Mouse (Mus musculus): ENCODE data around the gene Myh7.

Myh7 gene

DNA sequence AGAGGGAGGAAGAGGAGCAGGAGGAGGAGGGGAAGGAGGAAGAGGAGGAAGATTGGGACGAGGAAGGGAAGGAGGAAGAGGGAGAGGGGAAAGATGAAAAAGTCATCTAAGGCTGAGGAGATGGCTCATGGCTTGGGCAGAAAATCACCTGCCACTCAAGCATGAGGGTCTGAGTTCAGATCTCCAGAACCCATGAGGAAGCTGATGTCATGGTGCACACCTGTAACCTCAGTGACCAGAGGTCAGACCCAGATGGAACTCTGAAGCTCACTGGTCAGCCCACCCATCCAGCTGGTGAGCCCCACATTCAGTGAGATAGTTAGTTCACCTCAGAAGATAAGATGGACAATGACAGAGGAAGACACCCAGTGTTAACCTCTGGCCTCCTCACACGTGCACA, 49.5 kb downstream of the Myh7 start:
- in situ Hi-C loops (cut with MboI) = no loop called here

- in situ Hi-C loops (cut with MboI) = no loop called here
Measured at GRCm38 (mm10) chr14:54943971-54944370, 50.5 kb downstream of the Myh7 start.

DNA sequence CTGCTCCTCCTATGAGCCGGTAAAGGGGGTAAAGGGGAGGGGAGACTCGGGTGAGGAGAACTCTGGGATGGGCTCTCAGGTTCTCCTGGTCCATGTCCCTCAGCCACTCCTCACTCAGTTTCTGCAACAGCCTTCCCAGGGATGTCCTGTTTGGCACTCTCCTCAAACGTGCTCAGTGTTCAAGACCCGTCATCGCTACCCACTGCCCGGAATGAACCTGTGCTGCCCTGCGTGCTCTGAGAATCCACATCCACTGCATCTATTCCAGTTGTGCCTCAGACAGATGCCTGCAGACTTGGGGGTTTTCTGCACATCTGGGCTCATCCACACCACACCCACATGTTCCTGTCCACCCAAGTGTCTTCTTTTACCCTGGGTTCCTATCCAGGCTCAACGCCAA, 51.9 kb downstream of the Myh7 start:
- in situ Hi-C loops (cut with MboI) = no loop called here

- in situ Hi-C loops (cut with MboI) = no loop called here
Measured at GRCm38 (mm10) chr14:54941024-54941978, 53.1 kb downstream of the Myh7 start.

DNA sequence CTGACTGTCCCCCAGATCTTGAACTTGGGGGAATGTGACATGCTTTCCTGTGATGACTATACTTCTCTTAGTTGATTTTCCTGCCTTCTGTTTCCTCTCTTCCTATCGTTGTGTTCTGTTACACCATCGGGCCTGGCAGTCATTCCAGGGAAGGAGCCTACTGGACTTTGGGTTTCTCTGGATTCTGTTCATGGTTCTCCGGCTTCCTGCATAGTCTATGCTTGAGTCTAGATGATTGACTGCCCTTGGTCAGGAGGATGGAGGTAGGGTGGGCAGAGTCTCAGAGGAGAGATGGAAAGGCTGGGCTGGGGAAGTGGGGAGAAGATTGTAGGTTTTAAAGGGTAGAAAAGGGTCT, 54.3 kb downstream of the Myh7 start:
- in situ Hi-C loops (cut with MboI) = no loop called here

DNA sequence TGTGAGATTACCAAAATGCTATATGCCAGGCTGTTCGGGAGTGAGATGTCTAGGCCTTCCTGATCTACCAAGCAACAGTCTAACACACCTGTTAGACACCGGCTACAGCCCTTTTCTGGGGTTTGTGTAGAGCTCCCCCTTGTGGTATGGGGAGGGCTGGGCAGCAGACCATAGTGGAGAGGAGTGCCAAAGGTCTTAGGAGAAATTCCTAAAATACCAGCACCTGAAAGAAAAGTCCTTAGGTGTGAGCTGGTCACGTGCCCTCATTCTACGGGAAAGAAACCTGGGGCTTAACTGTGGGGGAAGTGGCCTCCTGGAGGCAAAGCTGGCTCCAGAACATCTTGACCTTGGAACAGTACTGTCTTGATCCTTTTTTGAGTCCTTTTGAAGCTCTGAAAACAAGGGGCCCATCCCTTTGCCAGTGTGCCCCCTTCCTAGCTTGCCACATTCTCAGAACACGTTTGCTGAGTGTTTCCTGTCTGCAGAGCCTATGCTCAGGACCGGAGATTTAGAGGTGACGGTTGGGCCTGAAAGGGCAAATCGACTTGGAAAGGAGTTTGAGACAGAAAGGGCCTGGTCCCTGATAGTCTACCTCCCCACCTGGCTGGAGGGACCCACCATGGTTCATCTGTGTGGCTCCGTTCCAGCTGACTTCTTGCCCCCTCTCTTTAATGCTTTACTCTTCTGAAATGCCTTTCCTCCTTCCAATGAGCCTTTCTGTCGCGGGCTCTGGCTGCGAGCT, 54.8 kb downstream of the Myh7 start:
- in situ Hi-C loops (cut with MboI) = no loop called here

- in situ Hi-C loops (cut with MboI) = no loop called here
Measured at GRCm38 (mm10) chr14:54938431-54939219, 55.8 kb downstream of the Myh7 start.

DNA sequence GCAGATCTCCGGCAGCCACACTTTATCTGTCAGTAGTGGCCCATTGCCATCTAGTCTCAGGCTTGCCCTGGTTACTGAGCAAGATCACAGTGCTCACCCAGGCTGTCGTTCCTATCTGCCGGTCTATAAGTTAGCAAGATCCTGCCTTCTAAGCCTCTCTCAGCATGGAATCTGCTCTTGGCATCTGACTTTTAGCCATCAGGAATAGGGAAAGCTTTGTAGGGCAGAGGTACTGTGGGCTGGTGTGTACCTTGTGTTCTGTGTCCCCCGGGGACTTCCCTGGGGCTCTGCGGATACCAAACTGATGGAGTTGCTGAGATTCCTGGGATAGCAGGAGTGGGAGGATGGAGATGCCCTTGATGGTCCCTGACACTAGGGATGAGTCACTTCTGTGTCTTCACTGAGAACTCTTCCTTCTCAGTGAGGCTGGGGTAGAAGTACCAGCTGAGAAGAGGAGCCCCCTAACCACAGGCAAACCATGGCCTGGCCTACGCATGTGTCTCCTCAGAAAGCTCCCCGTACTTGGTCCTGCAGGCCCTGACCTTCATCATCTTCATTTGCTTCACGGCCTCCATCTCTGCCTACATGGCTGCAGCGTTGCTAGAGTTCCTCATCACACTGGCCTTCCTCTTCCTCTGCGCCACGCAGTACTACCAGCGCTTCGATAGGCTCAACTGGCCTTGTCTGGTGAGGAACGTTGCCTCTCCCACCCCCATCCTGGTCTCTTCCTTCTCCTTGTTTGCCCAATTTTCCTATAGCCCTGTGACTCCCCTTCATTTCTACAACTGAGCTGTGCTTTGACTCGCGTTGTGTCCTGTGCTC, 56.9 kb downstream of the Myh7 start:
- in situ Hi-C loops (cut with MboI) = no loop called here

- in situ Hi-C loops (cut with MboI) = no loop called here
Measured at GRCm38 (mm10) chr14:54936831-54937160, 57.6 kb downstream of the Myh7 start.

DNA sequence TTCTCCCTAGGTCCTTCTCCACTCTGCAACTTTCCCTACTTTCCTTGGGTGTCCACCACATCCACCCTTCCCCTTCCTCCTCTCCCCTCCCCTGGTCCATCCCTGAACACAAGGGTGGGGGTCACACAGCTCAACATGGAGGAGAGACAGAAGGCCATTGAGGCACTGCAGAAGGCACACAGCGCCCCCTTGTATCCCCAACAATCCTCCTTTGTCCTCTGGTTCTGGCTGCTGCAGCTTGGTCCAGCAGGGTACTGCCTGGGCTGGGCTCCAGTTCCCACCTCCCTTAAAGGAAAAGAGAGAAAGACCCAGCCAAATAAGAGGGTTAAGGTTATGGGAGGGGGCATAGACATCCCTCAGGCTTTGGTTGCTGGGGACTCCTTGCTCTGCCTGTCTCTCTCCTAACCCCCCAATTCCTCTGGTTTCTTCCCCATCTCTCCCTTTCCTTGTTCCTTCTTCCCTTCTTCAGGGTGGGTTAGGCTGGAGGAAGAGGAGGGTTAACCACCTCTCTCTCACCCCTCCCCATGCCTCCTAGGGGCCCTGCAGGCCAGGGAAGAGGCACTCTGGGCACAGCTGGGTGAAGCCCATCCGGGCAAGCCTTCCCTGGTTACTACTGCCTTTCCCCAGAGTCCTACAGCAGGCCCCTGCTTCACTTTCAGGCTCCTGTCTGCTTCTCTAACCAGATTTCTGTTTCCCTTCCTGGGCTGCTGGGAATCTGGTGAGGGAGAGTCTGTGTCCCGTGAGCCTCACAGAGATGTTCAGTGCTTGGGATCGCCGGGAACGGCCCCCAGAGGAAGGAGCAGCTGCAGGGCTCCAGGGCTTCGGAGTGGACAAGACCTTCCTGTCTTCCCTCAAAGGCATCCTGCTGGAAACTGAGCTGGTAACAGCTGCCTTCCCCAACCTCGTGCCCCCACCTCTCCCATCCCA, 58.3 kb downstream of the Myh7 start, which contains the start of gene Cmtm5:
Gene Cmtm5 (plus strand): TSS at position 358 of the 927 bp plus-strand sequence.
- in situ Hi-C loops (cut with MboI) = no loop called here

GRCm38 (mm10) chr14:54932645-54933150, 61.7 kb downstream of the Myh7 start, which contains the start of gene Il25:
Gene Il25 (plus strand): TSS chr14:54932695.
- in situ Hi-C loops (cut with MboI) = no loop called here

DNA sequence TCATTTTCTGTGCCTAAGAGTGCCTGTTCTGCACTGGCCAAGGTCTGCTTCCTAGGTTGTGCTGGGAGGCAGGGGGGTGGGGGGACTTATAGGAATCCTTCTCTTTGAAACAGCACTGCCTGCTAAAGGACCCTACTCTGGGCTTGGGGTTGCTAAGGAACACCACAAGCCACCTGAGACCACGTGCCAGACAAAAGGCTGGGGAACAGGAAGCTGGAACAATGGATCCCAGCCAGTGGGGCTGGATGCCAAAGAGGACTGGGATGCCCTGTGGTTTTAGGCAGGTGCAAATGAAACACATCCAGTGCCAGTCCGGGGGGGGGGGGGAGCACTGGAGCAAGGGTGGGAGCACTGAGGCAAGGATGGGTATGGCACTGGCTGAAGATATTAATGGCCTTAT, 64.0 kb downstream of the Myh7 start:
- in situ Hi-C loops (cut with MboI) = no loop called here

DNA sequence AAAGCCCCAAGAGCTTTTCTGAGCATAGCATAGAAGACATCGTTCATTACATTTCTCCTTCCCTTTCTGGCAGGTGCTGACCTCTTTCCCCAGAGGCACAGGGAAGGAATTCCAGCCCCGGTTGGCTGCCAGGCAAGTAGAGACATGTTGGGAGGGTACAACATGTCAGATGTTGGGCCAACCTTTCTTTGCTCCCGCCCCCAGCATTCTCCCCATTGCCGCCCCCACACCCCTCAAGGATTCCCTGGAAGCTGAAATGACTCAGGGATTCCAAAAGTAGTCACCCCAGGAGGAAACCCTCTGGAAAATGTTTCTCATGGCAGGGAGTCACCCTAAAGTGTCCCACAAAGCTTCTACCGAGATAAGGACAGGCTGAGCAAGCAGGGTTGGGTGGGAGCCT, 64.6 kb downstream of the Myh7 start:
- in situ Hi-C loops (cut with MboI) = no loop called here

- in situ Hi-C loops (cut with MboI) = no loop called here
Measured at GRCm38 (mm10) chr14:54927296-54927695, 67.1 kb downstream of the Myh7 start.

DNA sequence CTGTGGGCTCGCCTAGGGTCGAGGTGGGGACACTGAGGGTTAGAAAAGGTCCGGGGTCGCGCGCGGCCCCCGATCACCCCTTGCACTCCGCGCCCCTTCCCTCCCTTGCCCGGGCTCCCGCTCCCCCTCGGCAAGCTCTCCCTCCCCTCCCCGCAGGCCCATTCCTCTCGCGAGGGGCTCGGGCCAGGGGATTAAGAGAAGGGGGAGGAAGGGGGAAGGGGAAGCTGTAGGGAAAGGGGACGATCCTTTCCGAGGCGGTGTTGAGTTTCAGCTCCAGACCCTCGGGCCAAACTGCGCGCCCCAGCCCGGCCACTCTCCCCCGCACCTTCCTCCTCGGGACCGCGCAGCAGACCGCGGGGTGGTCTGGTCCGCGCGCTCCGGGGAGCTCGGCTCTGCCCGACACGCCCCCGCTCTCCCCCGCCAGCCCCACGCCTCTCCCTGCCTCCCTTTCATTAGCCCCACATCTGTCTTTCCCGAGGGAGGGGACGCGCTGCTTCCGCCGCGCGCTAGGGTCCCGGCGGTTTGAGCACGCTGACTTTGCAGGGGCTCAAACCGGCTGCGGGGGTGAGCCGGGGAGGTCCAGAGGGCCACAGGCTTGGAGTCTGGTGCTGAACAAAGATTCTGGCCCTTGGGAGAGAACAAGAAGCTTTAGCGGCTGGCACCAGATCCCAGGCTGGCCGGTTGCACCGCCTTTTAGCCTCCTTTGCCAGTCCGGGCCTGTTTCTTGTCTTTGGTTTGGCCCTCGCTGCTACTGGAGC, 67.8 kb downstream of the Myh7 start:
- in situ Hi-C loops (cut with MboI) = no loop called here

- in situ Hi-C loops (cut with MboI) = no loop called here
Measured at GRCm38 (mm10) chr14:54925349-54926342, 68.8 kb downstream of the Myh7 start, which contains the start of gene Efs. Gene Efs (minus strand): TSS chr14:54926126.

GRCm38 (mm10) chr14:54924641-54925348, 69.6 kb downstream of the Myh7 start:
- in situ Hi-C loops (cut with MboI) = no loop called here
